Mouse (Mus musculus): Measurements from ENCODE around the gene Sugp1.

- no peak for TF ChIP-seq CTCF (IDR thresholded peaks at IDR 0.05; ENCODE audit: insufficient read depth, low read depth, low read length)
- TF ChIP-seq POLR2A (IDR thresholded peaks at IDR 0.05; ENCODE audit: insufficient read depth, low read depth, low read length), result no peak
These were observed 56.7 kb downstream of the Sugp1 start for GRCm38 (mm10) chr8:70099276-70099675.

Data from olfactory bulb, adult 2 months (tissue).